Mouse (Mus musculus) monocyte, adult 5-6 weeks (primary cell): ENCODE results near the gene Manba. TPM values are rescaled to one million over a fixed set of nuclear protein-coding genes. Genes with fewer than 3 reads are reported as not detected.
A peak's percentile ranks its signal among the peaks of the same experiment; 100 is the strongest.
"Not testable (repeated sequence)": the region's sequence is repeated elsewhere in the genome, so short reads cannot be mapped to it uniquely, and the experiment has no call there.

Experiments
- ATAC-seq: fragments of 153-309, 156-312 bp; replicated peaks from 2 replicates; pipeline ENCODE4 v1.8.0; 2017; ENCODE audit warnings: mild to moderate bottlenecking; ENCODE audit not compliant: low TSS enrichment, insufficient number of reproducible peaks, severe bottlenecking, poor library complexity, low FRiP score
- total RNA-seq: library from RNA; stranded (forward); fragments of 200-1000, 200-491, 200-594 nt; gene quantifications from 3 replicates; pipeline ENCODE4 v1.2.3, GENCODE M21; 2017

Gene Manba
- 41.5 to 56.4 TPM (median 47.4 TPM) in 3 replicates for total RNA-seq

DNA sequence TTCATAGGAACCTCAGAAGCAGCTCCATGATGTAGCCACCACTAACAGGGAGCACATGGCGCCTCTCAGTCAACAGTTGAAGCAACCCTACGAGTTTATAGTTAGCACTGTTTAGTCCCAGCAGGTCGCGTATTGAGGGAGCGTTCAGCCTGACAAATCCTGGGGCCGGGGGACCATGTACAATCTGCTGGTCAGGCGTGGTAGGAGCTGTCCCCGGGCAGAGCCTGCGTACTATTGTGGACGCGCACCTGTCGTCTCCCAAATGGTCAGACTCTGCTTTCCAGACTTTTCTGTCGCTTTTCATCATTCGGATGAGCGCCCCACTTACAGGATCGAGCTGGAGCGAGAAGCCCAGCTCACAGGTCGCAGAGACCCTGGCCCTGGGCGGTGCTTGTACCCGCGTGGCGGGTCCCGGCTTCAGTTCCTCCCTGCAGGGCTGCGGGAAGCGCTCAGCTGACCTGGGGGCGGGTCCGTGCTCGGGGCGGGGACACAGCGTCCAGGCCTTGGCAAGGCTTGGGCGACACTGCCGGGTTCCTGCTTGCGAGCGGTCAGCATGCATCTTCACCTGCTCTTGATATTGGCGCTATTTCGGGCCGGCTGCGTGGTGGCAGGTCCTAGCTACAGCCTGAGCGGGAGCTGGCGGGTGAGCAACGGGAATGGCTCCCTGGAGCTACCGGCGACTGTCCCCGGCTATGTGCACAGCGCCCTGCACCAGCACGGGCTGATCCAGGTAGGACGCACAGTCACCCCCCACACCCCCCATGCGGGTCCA lies at the start of gene Manba:
Gene Manba, plus strand, starts transcription at position 484 of the 772 bp plus-strand sequence.
- ATAC-seq, result peak; percentile 86

DNA sequence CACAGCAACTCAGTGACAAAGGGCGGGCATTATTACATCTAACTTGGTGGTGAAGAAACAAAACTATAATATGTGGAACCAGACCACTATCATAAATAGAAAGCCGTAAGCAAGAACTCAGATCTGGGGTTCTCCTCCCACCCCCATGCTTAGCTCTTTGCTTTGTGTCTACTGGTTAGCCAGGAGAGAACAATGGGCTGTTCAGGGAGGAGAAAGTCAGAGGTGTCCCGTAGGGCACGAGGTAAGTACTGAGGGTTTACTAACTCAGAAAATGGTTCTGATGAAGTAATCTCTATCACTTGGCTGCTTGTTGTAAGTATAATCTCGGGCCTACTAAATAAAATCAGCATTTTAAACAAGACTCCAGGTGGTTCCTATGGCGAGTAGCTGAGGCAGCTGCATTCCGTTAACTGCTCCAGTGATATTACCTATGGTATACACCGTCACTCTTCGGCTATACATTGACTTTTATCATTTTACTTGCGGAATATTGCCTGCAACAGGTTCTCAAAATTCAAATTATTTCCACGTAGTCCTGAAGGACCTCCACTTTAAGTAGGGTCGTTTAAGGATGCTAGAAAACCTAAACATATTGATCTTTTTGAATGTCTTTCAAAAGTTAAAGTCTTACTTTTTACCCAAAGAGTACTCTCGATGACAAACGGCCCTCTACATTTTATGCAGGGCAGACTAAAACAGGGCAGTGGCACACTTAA lies 48.4 kb upstream of the Manba start:
- ATAC-seq, result no peak

DNA sequence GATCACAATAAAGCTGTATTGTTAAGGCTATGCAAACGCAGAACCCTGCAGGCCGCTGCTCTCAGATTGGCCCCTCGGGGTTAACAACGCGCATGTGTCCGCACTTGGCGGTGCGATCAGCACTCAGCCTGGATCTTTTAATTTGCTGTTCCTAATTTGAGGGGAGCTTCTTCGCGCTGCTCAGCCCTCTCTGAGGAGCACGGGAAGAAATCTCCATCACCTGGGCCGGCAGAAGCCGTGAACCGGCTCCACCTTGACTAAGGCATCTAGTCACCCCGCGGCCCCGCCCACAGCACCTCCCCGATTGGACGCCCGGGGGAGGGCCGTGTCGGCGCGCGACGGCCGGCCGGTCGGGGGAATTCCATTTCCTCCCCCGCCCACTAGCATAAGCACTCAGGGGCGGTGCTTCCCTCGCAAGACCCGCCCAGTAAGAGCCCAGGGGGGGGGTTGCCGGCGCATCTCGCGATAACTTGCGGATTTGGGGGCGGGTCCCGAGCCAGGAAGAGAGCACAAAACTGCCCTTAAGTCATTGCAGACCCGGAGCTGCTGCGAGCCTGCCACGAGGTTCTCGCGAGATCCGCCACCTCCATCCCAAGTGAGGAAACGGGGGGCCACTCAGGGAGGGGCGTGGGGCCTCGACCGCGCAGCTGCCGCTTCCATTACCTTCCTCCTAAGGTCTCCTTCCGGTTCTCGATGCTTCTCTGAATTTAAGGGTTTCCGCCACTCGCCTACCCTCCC lies 47.5 kb upstream of the Manba start, which contains the start of gene Ube2d3:
Gene Ube2d3, plus strand, starts transcription at position 392 of the 738 bp plus-strand sequence.
- ATAC-seq, result peak; percentile 84

DNA sequence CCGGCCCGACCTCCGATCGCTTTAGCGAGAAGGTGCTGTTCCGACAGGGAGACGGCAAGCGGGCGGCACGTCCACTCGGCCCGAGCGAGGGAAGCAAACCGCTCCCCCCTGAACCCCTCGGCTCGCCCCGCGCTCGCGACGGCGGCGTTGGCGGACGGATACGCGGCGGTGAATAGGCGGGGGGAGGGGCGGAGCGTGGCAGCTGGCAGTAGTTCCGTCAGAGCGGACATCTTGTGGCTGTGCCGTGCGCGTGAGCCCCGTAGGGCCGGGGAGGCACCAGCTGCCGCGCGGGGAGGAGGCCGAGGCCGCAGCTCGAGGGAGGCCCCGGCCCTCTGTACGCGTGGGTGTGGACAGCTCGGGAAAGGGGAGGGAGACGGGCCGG lies 46.9 kb upstream of the Manba start:
- ATAC-seq, result peak; percentile 47

DNA sequence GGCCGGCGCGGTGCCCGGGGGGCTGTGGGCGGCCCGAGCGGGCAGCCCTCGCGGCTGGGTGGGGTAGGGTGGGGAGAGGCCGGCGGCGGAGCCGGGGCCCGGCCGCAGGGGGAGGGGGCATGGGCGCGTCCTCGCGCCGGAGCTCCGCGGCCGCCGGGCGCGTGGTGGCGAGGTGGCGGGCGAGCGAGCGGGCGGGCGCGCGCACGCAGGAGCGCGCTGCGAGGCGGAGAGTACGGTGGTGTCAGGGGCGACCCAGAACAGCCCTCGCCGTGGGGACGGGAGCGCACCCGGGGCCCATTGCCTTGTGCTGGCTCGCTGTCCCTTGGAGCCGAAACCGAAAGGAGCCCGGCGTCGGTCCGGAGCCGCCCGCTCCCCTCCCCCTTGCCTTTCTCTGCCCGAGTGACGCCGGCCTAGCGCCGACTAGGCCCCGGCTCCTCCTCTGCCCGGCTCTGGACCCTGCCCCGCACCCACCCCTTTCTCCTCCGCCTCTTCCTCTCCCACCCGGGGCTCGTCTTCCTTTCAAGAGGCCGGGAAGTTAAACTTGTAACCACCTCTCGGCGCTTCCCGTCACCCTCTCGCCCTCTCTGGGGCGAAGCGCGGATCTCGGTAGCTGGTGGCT lies 46.4 kb upstream of the Manba start:
- peak; percentile 64 for ATAC-seq

DNA sequence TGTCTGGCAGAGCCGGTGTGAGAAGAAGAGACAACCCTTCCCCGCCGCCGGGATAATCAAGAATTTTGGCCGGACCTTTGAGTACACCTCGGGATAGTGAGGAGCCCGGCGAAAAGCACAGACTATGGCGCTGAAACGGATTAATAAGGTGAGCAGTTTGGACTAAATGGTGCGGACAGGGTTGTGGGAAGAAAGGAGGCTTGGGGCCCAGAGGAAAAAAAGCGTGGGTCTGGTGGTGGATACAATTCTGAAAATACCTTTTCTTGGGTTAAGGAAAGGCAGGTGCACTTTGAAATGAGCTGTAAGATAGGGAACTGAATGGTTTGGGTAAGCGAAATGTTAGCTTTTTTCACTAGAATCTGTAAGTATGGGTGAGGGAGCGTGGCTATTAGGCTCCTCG lies 45.8 kb upstream of the Manba start:
- no peak for ATAC-seq

DNA sequence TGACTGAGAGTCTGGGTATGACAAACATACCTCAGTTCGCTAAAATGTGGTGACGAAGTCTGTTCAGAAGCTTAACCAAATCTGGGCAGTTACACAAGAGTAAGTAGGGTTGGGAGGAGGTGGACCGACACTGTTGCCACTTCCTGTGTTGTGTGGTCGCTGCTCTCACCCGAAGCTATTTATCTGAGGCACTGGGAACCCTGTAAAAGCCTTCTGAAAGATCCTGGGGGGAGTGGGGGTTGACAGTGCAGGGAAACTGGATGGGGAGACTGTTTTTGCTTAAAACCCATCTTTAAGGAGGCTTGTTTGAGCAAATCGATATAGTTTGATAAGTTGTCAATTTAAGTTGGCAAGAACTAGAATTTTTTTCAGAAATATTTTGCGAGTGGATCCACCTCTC lies 45.2 kb upstream of the Manba start:
- peak; percentile 47 for ATAC-seq

DNA sequence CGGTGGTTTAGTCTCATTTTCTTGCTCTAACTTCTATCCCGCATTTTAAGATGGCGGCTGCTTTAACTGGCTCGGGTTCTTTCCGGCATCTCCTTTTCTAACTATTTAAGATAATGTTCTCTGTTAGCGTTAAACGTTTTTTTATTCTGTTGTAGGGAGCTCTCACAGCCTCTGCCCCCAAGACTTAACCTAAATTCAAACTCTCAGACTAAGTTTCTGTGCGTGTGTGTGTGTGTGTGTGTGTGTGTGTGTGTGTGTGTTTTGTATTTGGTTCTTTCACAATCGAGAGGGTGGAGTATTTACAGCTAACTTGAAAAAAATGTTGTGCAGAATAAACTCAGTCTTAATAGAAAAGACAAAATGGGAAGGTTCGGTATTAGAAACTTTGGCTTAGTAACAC lies 44.8 kb upstream of the Manba start:
- no peak for ATAC-seq

DNA sequence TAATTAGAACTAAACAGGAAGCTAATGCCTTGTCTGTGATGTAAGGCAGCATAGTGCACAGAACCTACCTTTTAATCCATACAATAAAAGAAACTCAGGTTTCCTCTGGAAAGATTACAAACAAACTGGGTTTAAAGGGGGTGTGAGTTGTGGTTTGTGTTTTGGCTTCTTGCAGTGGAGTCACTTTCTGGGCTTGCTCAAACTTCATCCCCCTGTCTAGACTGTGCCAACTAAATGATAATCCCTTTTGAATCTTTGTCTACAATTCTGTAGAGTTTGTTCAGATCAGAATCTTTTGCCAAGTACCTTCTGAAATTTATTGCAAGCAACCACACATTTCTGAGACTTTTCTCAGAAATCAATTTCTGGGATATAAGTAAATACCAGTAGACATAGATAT lies 40.5 kb upstream of the Manba start:
- no peak for ATAC-seq

DNA sequence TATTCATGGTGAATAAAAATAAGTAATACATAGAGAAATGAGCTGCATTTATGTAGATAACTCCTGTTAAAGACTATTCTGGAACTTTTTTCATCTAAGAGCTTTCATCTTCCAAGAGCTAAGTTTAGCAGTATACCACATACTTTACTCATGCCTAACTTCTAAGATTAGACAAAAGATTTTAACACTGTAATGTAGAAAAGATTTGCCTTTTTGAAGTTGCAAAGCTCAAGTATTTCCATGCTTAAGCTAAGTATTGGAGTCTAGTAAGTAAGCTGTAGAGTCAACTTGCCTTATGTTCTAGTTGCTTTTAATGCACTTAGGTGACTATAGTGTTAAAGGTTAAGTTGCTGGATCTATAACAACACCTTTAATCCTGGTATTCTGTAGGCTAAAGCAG lies 26.4 kb upstream of the Manba start:
- ATAC-seq, result no peak

DNA sequence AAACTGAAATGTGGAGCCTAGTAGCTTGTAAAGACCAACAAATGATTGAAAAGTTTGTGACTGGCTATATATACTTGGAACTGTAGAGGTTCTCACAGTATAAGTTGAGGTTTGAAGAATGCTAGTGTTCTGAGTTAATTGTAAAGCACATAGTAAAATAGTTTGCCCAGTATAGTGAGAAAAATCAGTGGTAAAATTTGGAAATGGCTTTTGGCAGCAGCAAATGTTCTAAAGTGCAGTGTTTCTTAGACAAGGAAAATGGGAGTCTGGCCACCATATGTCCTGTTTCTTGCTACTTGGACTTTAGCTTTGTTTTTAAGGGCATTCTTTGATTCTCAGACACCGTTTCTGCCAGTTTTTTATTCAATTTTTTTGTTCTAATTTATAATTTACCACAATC lies 17.0 kb upstream of the Manba start:
- no peak for ATAC-seq

DNA sequence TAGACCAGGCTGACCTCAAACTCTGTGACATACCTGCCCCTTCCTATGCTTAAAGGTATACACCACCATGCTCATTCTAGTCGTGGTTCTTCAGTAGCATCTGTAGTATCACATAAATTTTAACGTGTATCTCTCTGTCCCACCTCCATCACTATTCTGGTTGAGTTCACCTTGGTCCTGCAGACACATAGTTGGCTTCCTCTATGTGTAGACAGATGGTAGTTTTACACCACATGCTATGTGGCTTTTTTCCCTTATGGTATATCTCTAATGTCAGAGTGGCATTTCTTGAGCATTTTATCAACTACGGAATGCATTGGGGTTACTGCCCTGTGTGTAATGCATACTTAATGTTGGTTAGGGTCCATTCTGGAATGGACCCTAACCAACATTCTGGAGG lies 16.3 kb upstream of the Manba start:
- ATAC-seq, result no peak

DNA sequence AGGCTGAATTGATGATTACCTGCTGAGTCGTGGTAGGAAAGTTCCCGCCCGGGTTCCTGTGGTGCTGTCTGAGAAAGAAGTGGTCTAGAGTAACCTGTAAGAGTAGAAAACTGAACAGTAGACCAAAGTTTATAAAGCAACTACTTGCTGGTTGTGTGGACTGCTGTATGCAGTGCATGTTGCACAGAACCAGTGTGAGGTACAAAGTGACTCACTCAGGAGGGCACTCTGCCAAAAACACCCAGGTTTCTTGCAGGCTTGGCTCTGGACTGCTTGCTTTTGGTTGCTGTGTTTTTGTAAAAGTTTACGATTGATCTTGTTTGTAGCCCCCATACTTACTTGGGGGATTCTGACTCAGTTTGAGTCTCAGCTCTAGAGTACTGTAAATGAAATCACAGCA lies 15.4 kb upstream of the Manba start:
- ATAC-seq, result no peak; the same call in 1 of the 2 replicates

DNA sequence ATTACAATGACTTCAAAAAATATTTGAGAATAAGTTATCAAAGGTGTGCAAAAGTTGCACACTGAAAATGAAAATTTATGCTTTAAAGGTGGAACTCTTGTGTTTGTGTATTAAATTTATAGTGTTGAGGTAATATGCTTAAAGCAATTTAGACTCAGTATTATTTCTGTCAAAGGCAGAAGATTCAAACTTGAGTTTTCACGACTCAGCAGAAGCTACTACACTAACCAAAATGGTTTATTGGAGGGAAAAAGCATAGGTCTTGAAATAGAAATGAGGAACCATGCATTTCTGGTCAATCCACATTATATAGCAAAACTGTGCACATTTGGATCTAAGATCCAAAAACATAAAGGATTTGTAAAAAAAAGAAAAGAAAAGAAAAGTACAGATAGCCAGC lies 14.6 kb upstream of the Manba start:
- ATAC-seq, result no peak

DNA sequence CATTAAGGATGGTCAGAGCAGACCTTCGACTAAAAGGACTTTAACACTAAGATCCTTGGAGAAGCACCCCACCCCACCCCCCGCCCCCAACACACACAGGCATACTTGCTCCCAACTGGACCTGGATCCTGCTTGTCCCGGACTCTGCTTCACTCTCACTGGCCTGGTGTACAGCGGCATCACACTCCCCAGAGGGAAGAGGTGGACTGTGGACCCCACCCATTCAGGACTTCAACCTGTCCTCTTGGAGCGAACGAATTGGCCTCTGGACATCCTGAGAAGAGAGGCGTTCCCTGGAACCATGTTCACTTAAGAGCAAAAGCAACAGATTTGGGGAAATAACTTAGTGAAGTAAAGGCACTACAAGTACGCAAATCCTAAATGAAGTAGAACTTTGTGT lies 10.4 kb upstream of the Manba start:
- no peak for ATAC-seq

DNA sequence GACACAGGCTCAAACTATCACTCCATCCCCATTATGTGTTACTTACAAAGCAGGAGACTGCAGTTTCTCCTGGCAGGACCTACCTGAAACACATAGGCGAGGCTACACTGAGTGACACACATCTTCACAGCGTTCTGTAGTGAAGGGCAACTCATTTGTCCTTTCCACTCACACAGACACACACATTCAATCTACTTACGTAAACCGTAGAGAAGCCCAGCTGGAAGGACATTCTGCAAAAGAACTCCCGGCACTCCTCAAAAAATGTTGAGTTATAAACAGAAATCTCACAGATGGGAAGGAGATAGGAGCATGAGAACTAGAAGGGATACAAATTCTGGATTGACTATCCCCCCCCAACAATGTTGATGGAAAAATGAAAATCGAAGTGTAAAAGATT lies 9.1 kb upstream of the Manba start:
- ATAC-seq, result no peak

DNA sequence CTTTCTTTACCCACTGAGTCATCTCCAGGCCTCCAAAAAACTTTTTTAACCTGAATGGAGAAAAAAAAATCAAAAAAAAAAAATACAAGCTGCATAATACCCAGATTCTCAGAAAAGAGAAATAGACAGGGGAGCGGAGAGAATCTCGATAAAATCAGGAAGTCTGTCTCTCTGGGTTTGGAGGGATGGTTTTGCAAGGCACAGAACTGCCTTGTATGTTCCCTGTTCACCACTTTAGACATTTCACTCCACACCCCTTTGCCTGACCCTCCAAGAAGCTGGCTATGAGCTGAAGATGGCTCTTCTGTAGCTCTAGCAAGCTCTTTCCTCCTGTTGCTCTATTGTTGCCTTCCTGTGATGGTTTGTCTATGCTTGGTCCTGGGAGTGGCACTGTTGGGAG lies 8.4 kb upstream of the Manba start:
- ATAC-seq, result 0 out of 2 replicates have a peak, but pooled peaks have one; percentile 40

DNA sequence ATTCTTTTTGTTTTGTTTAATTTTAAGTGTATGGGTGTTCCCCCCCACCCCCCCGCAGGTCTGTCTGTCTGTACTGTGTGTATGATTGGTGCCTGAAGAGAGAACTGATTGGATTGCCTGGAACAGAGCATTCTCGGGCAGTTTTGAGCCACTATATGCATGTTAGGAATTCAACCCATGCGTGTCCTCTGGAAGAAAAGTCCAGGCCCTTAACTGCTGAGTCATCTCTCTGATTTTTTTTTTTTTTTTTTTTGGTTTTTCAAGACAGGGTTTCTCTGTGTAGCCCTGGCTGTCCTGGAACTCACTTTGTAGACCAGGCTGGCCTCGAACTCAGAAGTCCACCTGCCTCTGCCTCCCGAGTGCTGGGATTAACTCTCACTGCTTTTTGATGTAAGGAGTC lies 6.3 kb upstream of the Manba start:
- not testable (repeated sequence) for ATAC-seq

DNA sequence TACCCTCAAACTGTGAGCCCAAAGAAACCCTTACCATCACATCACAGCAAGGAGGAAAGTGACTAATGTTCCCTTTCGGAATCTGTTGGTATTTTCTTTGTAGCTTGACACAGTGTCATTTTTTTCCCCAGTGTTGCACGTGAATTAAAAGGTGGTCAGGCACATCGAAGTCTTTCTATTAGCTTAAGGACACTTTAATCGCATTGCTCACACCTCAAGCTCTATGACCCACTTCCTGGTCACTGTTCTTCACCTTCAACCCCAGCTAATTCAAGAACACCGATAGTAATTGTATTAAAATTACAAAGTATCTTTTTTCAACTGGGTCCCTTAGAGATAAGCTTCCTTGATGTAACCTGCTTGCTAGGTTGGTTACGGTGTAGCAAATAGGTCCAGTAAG lies 4.6 kb upstream of the Manba start:
- no peak for ATAC-seq
